Mouse (Mus musculus) midbrain, embryonic 15.5 days (tissue): ENCODE measurements around the gene Lrrc20. TPM values are rescaled to one million over a fixed set of nuclear protein-coding genes. Genes with fewer than 3 reads are reported as not detected.
"Not testable (repeated sequence)": the region's sequence is repeated elsewhere in the genome, so short reads cannot be mapped to it uniquely, and the experiment has no call there.

Experiments used
- ATAC-seq: fragments of 200-750 bp; cut with Nextera tagmentation; replicated peaks from 2 replicates; pipeline ENCODE4 v1.8.0; 2017; ENCODE audit warnings: moderate TSS enrichment
- H3K27ac ChIP-seq: fragments of 300-500 bp; sonication (generic); 2 replicates; pipeline ENCODE4 v1.5.1; 2015; ENCODE audit warnings: mild to moderate bottlenecking, inconsistent platforms
- H3K27me3 ChIP-seq: fragments of 300-500 bp; sonication (generic); replicated peaks from 2 replicates; pipeline ENCODE4 v1.6.1; 2015; ENCODE audit warnings: inconsistent platforms
- H3K36me3 ChIP-seq: fragments of 300-500 bp; sonication (generic); replicated peaks from 2 replicates; pipeline ENCODE4 v1.6.1; 2015; ENCODE audit warnings: inconsistent platforms
- H3K4me1 ChIP-seq: fragments of 300-500 bp; sonication (generic); 2 replicates; pipeline ENCODE4 v1.6.1; 2015; ENCODE audit warnings: inconsistent platforms
- H3K4me2 ChIP-seq: fragments of 300-500 bp; sonication (generic); 2 replicates; pipeline ENCODE4 v1.6.1; 2015; ENCODE audit warnings: inconsistent platforms, mild to moderate bottlenecking, moderate library complexity
- H3K4me3 ChIP-seq: fragments of 300-500 bp; sonication (generic); 2 replicates; pipeline ENCODE4 v1.5.1; 2015; ENCODE audit warnings: mild to moderate bottlenecking, inconsistent platforms
- H3K9ac ChIP-seq: fragments of 300-500 bp; sonication (generic); 2 replicates; pipeline ENCODE4 v1.6.1; 2015; ENCODE audit warnings: mild to moderate bottlenecking, inconsistent platforms
- H3K9me3 ChIP-seq: fragments of 300-500 bp; sonication (generic); 2 replicates; pipeline ENCODE4 v1.6.1; 2016; ENCODE audit warnings: inconsistent platforms
- WGBS: fragments of 180-500 bp; shearing (Covaris S2); methylation state at CpG from one replicate; pipeline ENCODE4 v1.1.7; 2015; ENCODE audit warnings: mixed read lengths; 5-methylcytosine and 5-hydroxymethylcytosine counted together
- polyA plus RNA-seq: library from polyadenylated mRNA; unstranded; fragments of >200 nt; fragmentation: Nextera tagmentation; extraction: Ambion mirVana; gene quantifications from 2 replicates; pipeline ENCODE4 v1.2.1, GENCODE M21; 2015

The Lrrc20 gene
- polyA plus RNA-seq, 1 experiment from 2014 or later = 18.1 TPM

- H3K4me1 ChIP-seq = no peaks in the 10 kb centered on the region; the same call in 1 of the 2 replicates
- no peak for ATAC-seq
- no peak overlapping the region for H3K4me3 ChIP-seq
- no peak overlapping the region for H3K9ac ChIP-seq
- H3K27me3 ChIP-seq = peaks cover 2% of the 10 kb centered on the region; the same call in 1 of the 2 replicates
- 22% methylated on average over 8 of the region's 8 CpGs for WGBS
- no peak overlapping the region for H3K27ac ChIP-seq
- H3K9me3 ChIP-seq = no peaks in the 10 kb centered on the region
- no peaks in the 10 kb centered on the region for H3K36me3 ChIP-seq
- H3K4me2 ChIP-seq = no peak overlapping the region
These were observed 130.2 kb downstream of the Lrrc20 start for GRCm38 (mm10) chr10:61605851-61606250.

GRCm38 (mm10) chr10:61608233-61608632 lies 132.6 kb downstream of the Lrrc20 start:
- Histone ChIP-seq H3K4me1 (no peaks in the 10 kb centered on the region; the same call in 1 of the 2 replicates), H3K27me3 (peaks cover 2% of the 10 kb centered on the region; the same call in 1 of the 2 replicates)

GRCm38 (mm10) chr10:61610650-61611235 lies 135.1 kb downstream of the Lrrc20 start:
- H3K27me3 ChIP-seq = no peaks in the 10 kb centered on the region; the same call in 1 of the 2 replicates
- WGBS = 84% methylated on average over 8 of the region's 8 CpGs
- ATAC-seq = no peak

More at GRCm38 (mm10) chr10:61608233-61608632, 132.6 kb downstream of the Lrrc20 start:
- no peak for ATAC-seq
- no peak overlapping the region for H3K4me2 ChIP-seq
- no peak overlapping the region for H3K27ac ChIP-seq
- no peaks in the 10 kb centered on the region for H3K36me3 ChIP-seq
- no peak overlapping the region for H3K9ac ChIP-seq
- H3K4me3 ChIP-seq = no peak overlapping the region
- no peaks in the 10 kb centered on the region for H3K9me3 ChIP-seq

GRCm38 (mm10) chr10:61614311-61614710 lies 138.7 kb downstream of the Lrrc20 start:
- 76% methylated on average over 7 of the region's 7 CpGs for WGBS
- Histone ChIP-seq H3K4me1 (no peaks in the 10 kb centered on the region), H3K36me3 (no peaks in the 10 kb centered on the region), H3K4me3 (no peak overlapping the region), H3K4me2 (no peak overlapping the region), H3K9ac (no peak overlapping the region), H3K27ac (no peak overlapping the region), H3K27me3 (no peaks in the 10 kb centered on the region), H3K9me3 (no peaks in the 10 kb centered on the region)
- ATAC-seq = no peak

More at GRCm38 (mm10) chr10:61610650-61611235, 135.1 kb downstream of the Lrrc20 start:
- Histone ChIP-seq H3K9ac (no peak overlapping the region), H3K27ac (no peak overlapping the region), H3K4me1 (no peaks in the 10 kb centered on the region; the same call in 1 of the 2 replicates), H3K36me3 (no peaks in the 10 kb centered on the region), H3K4me2 (no peak overlapping the region), H3K4me3 (no peak overlapping the region), H3K9me3 (no peaks in the 10 kb centered on the region)

GRCm38 (mm10) chr10:61618528-61618927 lies 142.9 kb downstream of the Lrrc20 start:
- no peak for ATAC-seq
- Histone ChIP-seq H3K36me3 (no peaks in the 10 kb centered on the region), H3K27ac (no peak overlapping the region), H3K9ac (no peak overlapping the region), H3K4me3 (no peak overlapping the region), H3K9me3 (no peaks in the 10 kb centered on the region), H3K4me2 (no peak overlapping the region), H3K27me3 (no peaks in the 10 kb centered on the region), H3K4me1 (no peaks in the 10 kb centered on the region)
- 82% methylated on average over 2 of the region's 2 CpGs for WGBS

GRCm38 (mm10) chr10:61621681-61622080 lies 146.1 kb downstream of the Lrrc20 start:
- peaks cover 22% of the 10 kb centered on the region for H3K27me3 ChIP-seq
- H3K27ac ChIP-seq = no peak overlapping the region
- no peaks in the 10 kb centered on the region for H3K36me3 ChIP-seq
- no peaks in the 10 kb centered on the region for H3K9me3 ChIP-seq
- no peak overlapping the region for H3K4me3 ChIP-seq
- ATAC-seq = no peak
- 43% methylated on average over 9 of the region's 9 CpGs for WGBS
- no peak overlapping the region for H3K4me2 ChIP-seq
- H3K4me1 ChIP-seq = peaks cover 16% of the 10 kb centered on the region
- H3K9ac ChIP-seq = no peak overlapping the region

- 64% methylated on average over 3 of the region's 3 CpGs for WGBS
- H3K4me3 ChIP-seq = not testable (repeated sequence)
These were observed 148.3 kb downstream of the Lrrc20 start for GRCm38 (mm10) chr10:61623874-61624273.

GRCm38 (mm10) chr10:61624771-61625170 lies 149.2 kb downstream of the Lrrc20 start:
- Histone ChIP-seq H3K4me3 (peak overlapping the region; percentile 46), H3K9ac (no peak overlapping the region), H3K36me3 (no peaks in the 10 kb centered on the region), H3K4me1 (peaks cover 16% of the 10 kb centered on the region), H3K9me3 (no peaks in the 10 kb centered on the region), H3K4me2 (peak overlapping the region; percentile 94; the same call in 1 of the 2 replicates), H3K27ac (no peak overlapping the region), H3K27me3 (peaks cover 22% of the 10 kb centered on the region)
- ATAC-seq = 0 out of 2 replicates have a peak, but pooled peaks have one; percentile 37
- 30% methylated on average over 5 of the region's 5 CpGs for WGBS

More at GRCm38 (mm10) chr10:61623874-61624273, 148.3 kb downstream of the Lrrc20 start:
- ATAC-seq, H3K4me2 ChIP-seq, H3K9me3 ChIP-seq, H3K36me3 ChIP-seq, H3K27ac ChIP-seq, H3K9ac ChIP-seq: not testable (repeated sequence)
- H3K4me1 ChIP-seq = peaks cover 16% of the 10 kb centered on the region
- peaks cover 22% of the 10 kb centered on the region for H3K27me3 ChIP-seq

GRCm38 (mm10) chr10:61625381-61626257 lies 150.0 kb downstream of the Lrrc20 start:
- Histone ChIP-seq H3K4me2 (peak overlapping the region; percentile 94), H3K4me3 (peak overlapping the region; percentile 46), H3K27me3 (peaks cover 22% of the 10 kb centered on the region), H3K27ac (peak overlapping the region; percentile 48; the same call in 1 of the 2 replicates), H3K4me1 (peaks cover 16% of the 10 kb centered on the region), H3K9me3 (no peaks in the 10 kb centered on the region), H3K36me3 (no peaks in the 10 kb centered on the region), H3K9ac (peak overlapping the region; percentile 51)
- ATAC-seq = peak; percentile 83
- 4% methylated on average over 74 of the region's 74 CpGs for WGBS

- WGBS = 78% methylated on average over 3 of the region's 3 CpGs
- Histone ChIP-seq H3K9me3 (no peaks in the 10 kb centered on the region), H3K27ac (no peak overlapping the region), H3K4me3 (no peak overlapping the region), H3K27me3 (peaks cover 22% of the 10 kb centered on the region), H3K4me1 (peaks cover 16% of the 10 kb centered on the region), H3K9ac (no peak overlapping the region), H3K36me3 (no peaks in the 10 kb centered on the region), H3K4me2 (no peak overlapping the region)
- no peak for ATAC-seq
These were observed 150.9 kb downstream of the Lrrc20 start for GRCm38 (mm10) chr10:61626551-61626950.

GRCm38 (mm10) chr10:61627195-61627937 lies 151.8 kb downstream of the Lrrc20 start:
- no peak overlapping the region for H3K27ac ChIP-seq
- no peak overlapping the region for H3K4me3 ChIP-seq
- 75% methylated on average over 15 of the region's 15 CpGs for WGBS
- H3K36me3 ChIP-seq = no peaks in the 10 kb centered on the region
- peaks cover 16% of the 10 kb centered on the region for H3K4me1 ChIP-seq
- H3K9ac ChIP-seq = no peak overlapping the region
- no peak for ATAC-seq
- peaks cover 22% of the 10 kb centered on the region for H3K27me3 ChIP-seq
- H3K4me2 ChIP-seq = no peak overlapping the region
- H3K9me3 ChIP-seq = no peaks in the 10 kb centered on the region

GRCm38 (mm10) chr10:61627938-61628250 lies 152.3 kb downstream of the Lrrc20 start:
- H3K27me3 ChIP-seq = peaks cover 22% of the 10 kb centered on the region
- H3K36me3 ChIP-seq = no peaks in the 10 kb centered on the region
- peaks cover 16% of the 10 kb centered on the region for H3K4me1 ChIP-seq
- 86% methylated on average over 4 of the region's 4 CpGs for WGBS
- no peak overlapping the region for H3K27ac ChIP-seq
- H3K9me3 ChIP-seq = no peaks in the 10 kb centered on the region
- no peak overlapping the region for H3K4me3 ChIP-seq
- no peak overlapping the region for H3K4me2 ChIP-seq
- no peak for ATAC-seq
- no peak overlapping the region for H3K9ac ChIP-seq
